Mouse (Mus musculus): ENCODE data around the gene Btbd3. TPM values are rescaled to one million over a fixed set of nuclear protein-coding genes. Genes with fewer than 3 reads are reported as not detected.

The Btbd3 gene
- polyA plus RNA-seq, 1 experiment from 2014 or later: 1.5 TPM

GRCm38 (mm10) chr2:138388591-138388990 is 132.2 kb downstream of the Btbd3 start:
- H3K27me3 ChIP-seq: no peaks in the 10 kb centered on the region
- no peak overlapping the region for H3K9ac ChIP-seq
- WGBS (ENCODE audit: insufficient replicate concordance): 42% methylated on average over 1 of the region's 1 CpGs
- no peak overlapping the region for H3K4me2 ChIP-seq
- H3K9me3 ChIP-seq (replicated peaks): no peaks in the 10 kb centered on the region
- no peaks in the 10 kb centered on the region for H3K4me1 ChIP-seq (replicated peaks)
- no peaks in the 10 kb centered on the region for H3K36me3 ChIP-seq (replicated peaks)
- no peak overlapping the region for H3K27ac ChIP-seq (replicated peaks)
- no peak for ATAC-seq (ENCODE audit: insufficient read depth)
- no peak overlapping the region for H3K4me3 ChIP-seq (replicated peaks)

GRCm38 (mm10) chr2:138403046-138403445 is 146.7 kb downstream of the Btbd3 start:
- Histone ChIP-seq H3K9ac (no peak overlapping the region), H3K4me1 (replicated peaks) (no peaks in the 10 kb centered on the region), H3K27ac (replicated peaks) (no peak overlapping the region), H3K27me3 (no peaks in the 10 kb centered on the region), H3K36me3 (replicated peaks) (no peaks in the 10 kb centered on the region), H3K4me2 (no peak overlapping the region), H3K4me3 (replicated peaks) (no peak overlapping the region), H3K9me3 (replicated peaks) (no peaks in the 10 kb centered on the region)
- 55% methylated on average over 5 of the region's 5 CpGs for WGBS (ENCODE audit: insufficient replicate concordance)
- no peak for ATAC-seq (ENCODE audit: insufficient read depth)

GRCm38 (mm10) chr2:138405753-138406528 is 149.6 kb downstream of the Btbd3 start:
- H3K27ac ChIP-seq (replicated peaks): no peak overlapping the region
- H3K4me2 ChIP-seq: no peak overlapping the region
- no peak for ATAC-seq (ENCODE audit: insufficient read depth)
- H3K36me3 ChIP-seq (replicated peaks): no peaks in the 10 kb centered on the region
- H3K9ac ChIP-seq: no peak overlapping the region
- H3K4me3 ChIP-seq (replicated peaks): no peak overlapping the region
- 29% methylated on average over 4 of the region's 4 CpGs for WGBS (ENCODE audit: insufficient replicate concordance)
- H3K4me1 ChIP-seq (replicated peaks): no peaks in the 10 kb centered on the region
- no peaks in the 10 kb centered on the region for H3K27me3 ChIP-seq
- H3K9me3 ChIP-seq (replicated peaks): no peaks in the 10 kb centered on the region

- Histone ChIP-seq H3K4me2 (no peak overlapping the region), H3K36me3 (replicated peaks) (no peaks in the 10 kb centered on the region), H3K4me1 (replicated peaks) (no peaks in the 10 kb centered on the region), H3K9me3 (replicated peaks) (no peaks in the 10 kb centered on the region), H3K4me3 (replicated peaks) (no peak overlapping the region), H3K9ac (no peak overlapping the region), H3K27me3 (no peaks in the 10 kb centered on the region), H3K27ac (replicated peaks) (no peak overlapping the region)
- no peak for ATAC-seq (ENCODE audit: insufficient read depth)
Measured at GRCm38 (mm10) chr2:138406703-138407102, 150.3 kb downstream of the Btbd3 start.

- no peaks in the 10 kb centered on the region for H3K36me3 ChIP-seq (replicated peaks)
- 41% methylated on average over 5 of the region's 5 CpGs for WGBS (ENCODE audit: insufficient replicate concordance)
- no peak overlapping the region for H3K27ac ChIP-seq (replicated peaks)
- H3K4me3 ChIP-seq (replicated peaks): no peak overlapping the region
- no peak overlapping the region for H3K4me2 ChIP-seq
- ATAC-seq (ENCODE audit: insufficient read depth): no peak
- no peaks in the 10 kb centered on the region for H3K9me3 ChIP-seq (replicated peaks)
- no peak overlapping the region for H3K9ac ChIP-seq
- no peaks in the 10 kb centered on the region for H3K4me1 ChIP-seq (replicated peaks)
- no peaks in the 10 kb centered on the region for H3K27me3 ChIP-seq
Measured at GRCm38 (mm10) chr2:138412537-138412936, 156.2 kb downstream of the Btbd3 start.

- Histone ChIP-seq H3K36me3 (replicated peaks) (no peaks in the 10 kb centered on the region), H3K4me1 (replicated peaks) (no peaks in the 10 kb centered on the region), H3K9me3 (replicated peaks) (no peaks in the 10 kb centered on the region), H3K9ac (no peak overlapping the region), H3K4me2 (no peak overlapping the region), H3K27me3 (no peaks in the 10 kb centered on the region), H3K4me3 (replicated peaks) (no peak overlapping the region), H3K27ac (replicated peaks) (no peak overlapping the region)
- no peak for ATAC-seq (ENCODE audit: insufficient read depth)
- WGBS (ENCODE audit: insufficient replicate concordance): 26% methylated on average over 2 of the region's 2 CpGs
Measured at GRCm38 (mm10) chr2:138422321-138422720, 166.0 kb downstream of the Btbd3 start.

GRCm38 (mm10) chr2:138431991-138432390 is 175.6 kb downstream of the Btbd3 start:
- H3K27ac ChIP-seq (replicated peaks): no peak overlapping the region
- no peaks in the 10 kb centered on the region for H3K36me3 ChIP-seq (replicated peaks)
- no peak for ATAC-seq (ENCODE audit: insufficient read depth)
- no peak overlapping the region for H3K9ac ChIP-seq
- H3K9me3 ChIP-seq (replicated peaks): no peaks in the 10 kb centered on the region
- no peaks in the 10 kb centered on the region for H3K4me1 ChIP-seq (replicated peaks)
- 45% methylated on average over 2 of the region's 2 CpGs for WGBS (ENCODE audit: insufficient replicate concordance)
- no peak overlapping the region for H3K4me3 ChIP-seq (replicated peaks)
- no peaks in the 10 kb centered on the region for H3K27me3 ChIP-seq
- no peak overlapping the region for H3K4me2 ChIP-seq

- no peak for ATAC-seq (ENCODE audit: insufficient read depth)
- Histone ChIP-seq H3K27ac (replicated peaks) (no peak overlapping the region), H3K9me3 (replicated peaks) (no peaks in the 10 kb centered on the region), H3K4me3 (replicated peaks) (no peak overlapping the region), H3K4me1 (replicated peaks) (no peaks in the 10 kb centered on the region), H3K4me2 (no peak overlapping the region), H3K36me3 (replicated peaks) (no peaks in the 10 kb centered on the region), H3K27me3 (no peaks in the 10 kb centered on the region), H3K9ac (no peak overlapping the region)
- 54% methylated on average over 3 of the region's 3 CpGs for WGBS (ENCODE audit: insufficient replicate concordance)
Measured at GRCm38 (mm10) chr2:138446466-138446865, 190.1 kb downstream of the Btbd3 start.

GRCm38 (mm10) chr2:138446943-138447342 is 190.6 kb downstream of the Btbd3 start:
- H3K4me3 ChIP-seq (replicated peaks): no peak overlapping the region
- H3K36me3 ChIP-seq (replicated peaks): no peaks in the 10 kb centered on the region
- no peaks in the 10 kb centered on the region for H3K27me3 ChIP-seq
- no peak for ATAC-seq (ENCODE audit: insufficient read depth)
- H3K9me3 ChIP-seq (replicated peaks): no peaks in the 10 kb centered on the region
- no peaks in the 10 kb centered on the region for H3K4me1 ChIP-seq (replicated peaks)
- WGBS (ENCODE audit: insufficient replicate concordance): 63% methylated on average over 7 of the region's 7 CpGs
- H3K9ac ChIP-seq: no peak overlapping the region
- no peak overlapping the region for H3K27ac ChIP-seq (replicated peaks)
- no peak overlapping the region for H3K4me2 ChIP-seq

GRCm38 (mm10) chr2:138447681-138448080 is 191.3 kb downstream of the Btbd3 start:
- no peak overlapping the region for H3K4me2 ChIP-seq
- no peak overlapping the region for H3K9ac ChIP-seq
- no peaks in the 10 kb centered on the region for H3K4me1 ChIP-seq (replicated peaks)
- no peak for ATAC-seq (ENCODE audit: insufficient read depth)
- H3K9me3 ChIP-seq (replicated peaks): no peaks in the 10 kb centered on the region
- no peaks in the 10 kb centered on the region for H3K27me3 ChIP-seq
- no peaks in the 10 kb centered on the region for H3K36me3 ChIP-seq (replicated peaks)
- H3K4me3 ChIP-seq (replicated peaks): no peak overlapping the region
- WGBS (ENCODE audit: insufficient replicate concordance): 70% methylated on average over 3 of the region's 3 CpGs
- no peak overlapping the region for H3K27ac ChIP-seq (replicated peaks)

GRCm38 (mm10) chr2:138468046-138468572 is 211.7 kb downstream of the Btbd3 start:
- Histone ChIP-seq H3K27me3 (no peaks in the 10 kb centered on the region), H3K27ac (replicated peaks) (no peak overlapping the region), H3K4me2 (no peak overlapping the region), H3K9me3 (replicated peaks) (no peaks in the 10 kb centered on the region), H3K9ac (no peak overlapping the region), H3K36me3 (replicated peaks) (no peaks in the 10 kb centered on the region), H3K4me3 (replicated peaks) (no peak overlapping the region), H3K4me1 (replicated peaks) (no peaks in the 10 kb centered on the region)
- no peak for ATAC-seq (ENCODE audit: insufficient read depth)
- 69% methylated on average over 22 of the region's 22 CpGs for WGBS (ENCODE audit: insufficient replicate concordance)

- no peak overlapping the region for H3K4me2 ChIP-seq
- H3K4me1 ChIP-seq (replicated peaks): no peaks in the 10 kb centered on the region
- H3K27me3 ChIP-seq: no peaks in the 10 kb centered on the region
- ATAC-seq (ENCODE audit: insufficient read depth): no peak
- H3K9me3 ChIP-seq (replicated peaks): no peaks in the 10 kb centered on the region
- H3K27ac ChIP-seq (replicated peaks): no peak overlapping the region
- no peaks in the 10 kb centered on the region for H3K36me3 ChIP-seq (replicated peaks)
- no peak overlapping the region for H3K9ac ChIP-seq
- WGBS (ENCODE audit: insufficient replicate concordance): 63% methylated on average over 5 of the region's 5 CpGs
- H3K4me3 ChIP-seq (replicated peaks): no peak overlapping the region
Measured at GRCm38 (mm10) chr2:138473407-138473806, 217.0 kb downstream of the Btbd3 start.
